Mouse (Mus musculus) urinary bladder, postnatal 25 days (tissue): ENCODE measurements around the gene Ascc3.

Source experiments
- DNase-seq: peaks from one replicate; pipeline ENCODE4 v3.0.0; 2022; ENCODE audit warnings: low spot score

Ascc3 gene

GRCm38 (mm10) chr10:50895091-50895790 lies 302.8 kb downstream of the Ascc3 start:
- no peak for DNase-seq

GRCm38 (mm10) chr10:50895881-50896766 lies 303.7 kb downstream of the Ascc3 start:
- DNase-seq: no peak

DNA sequence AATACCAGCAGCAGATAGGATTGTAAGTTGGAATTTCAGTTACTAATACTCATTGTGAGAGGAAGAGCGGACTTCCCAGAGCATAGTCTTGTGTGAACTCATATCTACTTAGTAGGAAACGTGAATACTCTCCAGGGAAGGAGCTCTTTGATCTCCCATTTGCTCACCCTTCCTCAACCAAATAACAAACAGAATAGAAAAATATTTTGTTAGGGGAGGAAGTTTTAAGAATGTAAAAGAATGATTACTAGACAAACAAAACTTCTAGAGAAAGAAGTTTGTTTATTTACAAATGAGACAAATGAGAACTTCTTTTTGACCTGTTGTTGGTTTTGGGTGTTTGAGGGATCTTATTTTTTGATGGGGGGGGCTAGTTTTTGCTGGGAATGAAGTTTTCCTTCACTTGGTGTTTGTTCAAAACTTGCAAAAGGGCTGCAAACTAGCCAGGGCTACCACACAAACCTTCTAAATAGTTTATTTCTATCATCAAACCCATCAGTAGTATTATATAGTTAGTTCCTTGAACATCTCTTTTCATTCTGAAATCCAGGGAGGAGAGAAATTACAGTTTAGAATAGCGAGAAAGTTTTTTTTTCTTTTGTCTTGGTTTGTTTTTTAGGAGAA lies 304.4 kb downstream of the Ascc3 start:
- no peak for DNase-seq

GRCm38 (mm10) chr10:50897530-50898471 lies 305.3 kb downstream of the Ascc3 start:
- no peak for DNase-seq

DNA sequence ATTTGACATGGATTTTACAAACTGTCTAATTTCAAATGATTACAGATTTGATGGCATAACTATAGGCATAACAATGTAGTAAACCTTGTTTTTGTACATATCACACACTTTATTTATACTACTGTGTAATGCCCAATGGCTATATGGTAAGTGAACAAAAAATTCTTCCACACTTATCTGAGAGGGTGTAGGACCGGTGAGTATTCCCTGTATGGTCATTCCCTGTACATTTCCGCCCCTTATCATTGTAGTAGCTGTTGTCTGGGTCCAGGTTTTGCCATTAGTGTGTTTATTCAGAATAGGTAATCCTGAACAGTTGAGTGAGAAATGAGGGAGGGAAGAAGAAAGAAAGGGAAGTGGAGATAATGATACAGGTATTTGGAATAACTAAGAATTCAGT lies 306.2 kb downstream of the Ascc3 start:
- no peak for DNase-seq

DNA sequence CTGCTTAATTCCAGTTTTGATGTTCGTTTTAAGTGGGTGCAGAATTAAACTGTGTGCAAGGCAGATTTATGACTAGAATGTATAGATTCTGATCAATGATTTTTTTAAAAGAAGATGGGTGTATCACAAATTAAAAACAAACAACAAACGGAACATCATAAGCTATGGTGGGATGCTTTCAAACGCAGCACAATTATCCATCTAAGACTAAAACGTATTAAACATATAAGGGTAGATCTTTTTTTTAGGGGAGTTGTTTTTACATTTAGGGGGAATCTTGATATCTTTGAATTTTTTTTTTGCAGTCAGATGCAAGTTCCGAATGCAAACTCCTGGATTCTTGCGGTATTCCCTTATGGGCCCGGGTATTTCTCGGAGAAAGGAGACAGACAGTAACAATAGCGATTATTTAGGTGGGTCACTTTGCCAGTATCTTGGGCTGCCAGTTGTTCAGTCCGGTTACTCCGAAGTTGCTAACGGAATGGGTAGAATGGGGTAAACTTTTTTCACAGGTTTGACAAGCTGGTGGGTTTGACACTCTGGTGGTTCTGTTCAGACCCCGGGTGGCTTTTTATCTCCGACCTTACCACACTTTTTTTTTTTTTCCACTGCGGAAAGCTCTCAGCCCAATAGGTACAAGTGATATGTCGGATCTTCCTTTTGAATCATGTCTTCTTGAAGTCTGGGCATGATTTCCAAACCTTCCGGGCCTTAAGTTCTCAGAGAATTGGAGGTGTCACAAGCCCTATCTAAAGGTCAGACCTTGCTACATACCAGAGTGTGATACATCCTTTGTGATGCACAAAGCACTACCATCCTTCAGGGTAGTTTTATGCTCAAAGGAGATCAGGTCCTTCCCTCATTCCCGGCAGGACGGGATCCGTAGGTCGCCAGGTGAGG lies 307.6 kb downstream of the Ascc3 start:
- DNase-seq: no peak
